Mouse (Mus musculus) left cerebral cortex, postnatal 10 days (tissue): ENCODE measurements around the gene Angptl4. TPM values are rescaled to one million over a fixed set of nuclear protein-coding genes. Genes with fewer than 3 reads are reported as not detected.

Experiments
- total RNA-seq, 2 experiments: library from RNA; stranded (reverse); gene quantifications; 2 replicates each; pipeline ENCODE4 v1.2.3; 2021

Angptl4 gene
- total RNA-seq, 2 experiments from 2014 or later: 5.2 to 9.1 TPM

Other genes starting within 250 kb of the Angptl4 start
- 1 to 10 TPM; 1.4 to 1.8 TPM for gene Myo1f, start 226.1 kb downstream of the Angptl4 start, total RNA-seq
- gene Zfp414, start 152.7 kb downstream of the Angptl4 start, total RNA-seq: 10 to 100 TPM; 46.5 to 47.5 TPM
- gene Pram1, start 143.8 kb downstream of the Angptl4 start, total RNA-seq: under 1 TPM; 0.26 to 0.47 TPM
- 100 to 1,000 TPM; 113 to 115 TPM for gene Hnrnpm, start 95.0 kb downstream of the Angptl4 start, total RNA-seq
- 10 to 100 TPM; 81.5 to 82.1 TPM for gene March2, start 63.2 kb downstream of the Angptl4 start, total RNA-seq
- 100 to 1,000 TPM; 336 to 350 TPM for gene Rab11b, start 21.3 kb downstream of the Angptl4 start, total RNA-seq
- 10 to 100 TPM; 37.9 to 38.2 TPM for gene Kank3, start 28.7 kb upstream of the Angptl4 start, total RNA-seq
- gene Rps28, start 42.7 kb upstream of the Angptl4 start, total RNA-seq: 100 to 1,000 TPM; 861 to 875 TPM
- 100 to 1,000 TPM; 225 to 228 TPM for gene Ndufa7, start 42.7 kb upstream of the Angptl4 start, total RNA-seq
- gene Cd320, start 61.3 kb upstream of the Angptl4 start, total RNA-seq: 10 to 100 TPM; 24.1 to 26.4 TPM
- gene Gm7029, start 92.0 kb upstream of the Angptl4 start, total RNA-seq: not detected
- 1 to 10 TPM; 3.9 to 7.1 TPM for gene Kifc1, start 108.8 kb upstream of the Angptl4 start, total RNA-seq
- gene Platr17, start 123.3 kb upstream of the Angptl4 start, total RNA-seq: 1 to 10 TPM; 1.2 TPM
- 10 to 100 TPM; 26.5 to 28.1 TPM for gene Daxx, start 127.6 kb upstream of the Angptl4 start, total RNA-seq
- 10 to 100 TPM; 33.0 to 34.7 TPM for gene Tapbp, start 134.1 kb upstream of the Angptl4 start, total RNA-seq
- 10 to 100 TPM; 35.0 to 35.8 TPM for gene Zbtb22, start 134.1 kb upstream of the Angptl4 start, total RNA-seq
- gene Rgl2, start 147.7 kb upstream of the Angptl4 start, total RNA-seq: 10 to 100 TPM; 67.1 to 68.4 TPM
- 10 to 100 TPM; 89.2 to 96.1 TPM for gene Pfdn6, start 158.5 kb upstream of the Angptl4 start, total RNA-seq
- gene Wdr46, start 158.8 kb upstream of the Angptl4 start, total RNA-seq: 10 to 100 TPM; 20.5 to 20.9 TPM
- 1 to 10 TPM; 5.2 to 9.8 TPM for gene B3galt4, start 169.7 kb upstream of the Angptl4 start, total RNA-seq
- 10 to 100 TPM; 71.3 to 77.5 TPM for gene Vps52, start 174.0 kb upstream of the Angptl4 start, total RNA-seq
- 100 to 1,000 TPM; 440 to 443 TPM for gene Rps18, start 174.2 kb upstream of the Angptl4 start, total RNA-seq
- 10 to 100 TPM; 10.6 to 11.8 TPM for gene H2-K1, start 218.5 kb upstream of the Angptl4 start, total RNA-seq
- 10 to 100 TPM; 23.2 to 24.9 TPM for gene Ring1, start 242.8 kb upstream of the Angptl4 start, total RNA-seq
- 10 to 100 TPM; 29.7 to 32.0 TPM for gene H2-Ke6, start 246.2 kb upstream of the Angptl4 start, total RNA-seq
- gene Slc39a7, start 249.9 kb upstream of the Angptl4 start, total RNA-seq: 100 to 1,000 TPM in 1 of 2 experiments, 10 to 100 TPM in 1; 90.7 to 101 TPM
- gene Rxrb, start 250.0 kb upstream of the Angptl4 start, total RNA-seq: 10 to 100 TPM; 74.8 to 78.7 TPM